Mouse (Mus musculus) c-Kit-negative CD71-positive TER-119-positive erythroid progenitor cells, embryonic 14.5 days (primary cell): ENCODE results near the gene Epha6.

Experiments
- DNase-seq: peaks from one replicate; pipeline ENCODE4 v3.0.0-alpha.2; 2013; ENCODE audit warnings: low read depth, low spot score

Epha6 gene

DNA sequence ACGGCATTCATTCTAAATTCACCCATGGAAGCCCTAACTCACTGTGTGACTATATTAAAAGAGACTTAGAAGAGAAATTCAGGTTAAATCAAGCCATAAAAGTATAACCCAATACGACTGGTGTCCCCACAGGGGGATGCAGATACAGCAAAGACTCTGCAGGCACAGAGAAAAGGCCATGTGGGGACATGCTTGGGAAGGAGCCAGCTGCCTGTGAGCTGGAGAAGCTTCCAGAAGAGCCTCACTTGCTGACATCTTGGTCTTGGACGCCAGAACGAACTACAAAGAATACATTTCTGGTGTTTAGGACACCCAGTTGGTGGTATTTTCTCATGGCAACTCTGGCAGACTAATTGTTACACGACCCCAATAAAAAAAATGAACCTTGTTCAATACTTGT, 920.2 kb downstream of the Epha6 start:
- DNase-seq, result no peak

DNA sequence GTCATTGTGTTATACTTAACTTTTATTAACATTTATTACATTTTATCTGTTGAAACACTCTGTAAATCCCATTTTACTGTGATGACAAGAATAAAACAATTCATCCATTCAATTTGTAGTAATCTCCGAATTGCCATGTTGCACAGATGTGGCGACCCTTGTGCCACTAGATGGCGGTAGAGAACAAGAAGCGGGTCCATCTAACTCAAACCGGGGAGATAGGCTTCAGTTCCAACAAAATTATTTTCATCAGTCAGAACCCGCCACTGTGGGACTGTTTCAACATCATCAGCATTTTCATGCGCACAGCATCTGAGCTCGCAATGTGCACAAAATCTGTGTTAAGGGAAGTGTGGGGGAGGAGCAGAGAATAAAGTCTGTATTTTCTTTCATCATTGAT, 921.9 kb downstream of the Epha6 start:
- DNase-seq, result peak; percentile 0

GRCm38 (mm10) chr16:59682216-59682891, 923.0 kb downstream of the Epha6 start:
- no peak for DNase-seq

- DNase-seq, result no peak
These were observed 938.4 kb downstream of the Epha6 start for GRCm38 (mm10) chr16:59666938-59667337.

DNA sequence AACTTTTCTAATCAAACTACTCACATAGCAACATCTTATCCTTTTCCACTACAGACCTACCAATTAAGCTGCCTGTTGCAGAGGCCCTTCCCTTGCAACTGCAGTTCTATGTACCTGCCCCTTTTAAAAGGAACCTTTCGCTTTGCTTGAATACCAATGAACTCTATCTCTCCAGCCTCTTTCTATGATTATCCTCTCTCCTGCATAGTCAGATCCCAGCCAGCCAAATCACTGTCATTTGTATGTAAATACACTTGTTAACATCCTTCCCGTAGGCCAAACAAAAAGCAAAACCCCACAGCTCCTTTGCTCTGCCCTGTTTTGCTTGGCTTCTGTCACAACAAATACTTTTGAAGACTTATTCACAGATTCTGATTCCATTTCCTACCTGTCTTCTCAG, 961.6 kb downstream of the Epha6 start:
- no peak for DNase-seq

DNA sequence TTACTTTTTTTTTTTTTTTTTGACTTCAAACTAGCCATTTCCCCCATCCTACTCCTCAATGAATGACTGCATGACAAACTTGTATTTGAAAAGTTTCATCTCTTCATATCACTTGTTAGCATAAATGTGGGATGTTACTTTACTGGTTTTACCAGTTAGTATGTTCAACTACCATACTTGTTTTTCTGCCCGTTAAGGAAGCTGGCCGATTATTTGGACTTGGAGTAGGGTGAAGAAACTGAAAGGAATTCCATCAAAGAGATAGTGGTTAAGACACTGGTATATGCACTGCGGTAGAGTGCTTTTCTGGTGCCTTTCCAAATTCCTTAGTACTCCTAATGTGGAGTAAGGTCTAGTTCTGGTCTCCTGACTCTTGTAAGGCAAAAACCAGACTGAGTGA, 965.3 kb downstream of the Epha6 start:
- DNase-seq, result no peak

DNA sequence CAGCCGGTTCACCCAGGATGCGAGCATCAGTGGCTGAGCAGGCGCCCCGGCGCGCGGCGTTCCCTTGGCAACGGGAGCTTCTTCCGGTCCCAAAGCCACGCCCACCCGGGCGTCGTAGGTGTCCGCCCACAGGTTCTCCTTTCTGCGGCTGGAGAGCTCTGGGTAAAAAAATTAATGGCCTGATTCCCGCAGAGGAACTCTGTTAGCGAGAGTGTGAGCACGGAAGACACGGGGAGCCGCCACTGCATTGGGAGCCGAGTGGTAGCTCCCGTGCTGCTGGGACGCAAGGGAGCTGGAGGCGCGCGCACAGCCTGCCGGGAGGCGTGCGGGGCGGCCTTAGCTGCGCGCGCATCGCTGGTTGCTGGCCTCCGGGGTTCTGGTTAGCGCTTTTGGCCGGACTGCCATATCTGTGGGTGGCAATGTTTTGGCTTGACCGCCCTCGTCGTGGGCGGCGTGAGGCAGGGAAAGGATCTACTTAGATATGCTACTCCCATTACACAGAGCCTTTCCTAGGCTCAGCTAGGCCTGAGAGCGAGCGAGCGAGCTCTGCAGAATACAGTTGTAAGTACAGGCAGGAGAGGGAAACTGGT, 966.1 kb downstream of the Epha6 start, which contains the start of gene Arl6:
Gene Arl6, minus strand, starts transcription at position 290 of the 590 bp plus-strand sequence.
- peak; percentile 66 for DNase-seq

- no peak for DNase-seq
These were observed 970.7 kb downstream of the Epha6 start for GRCm38 (mm10) chr16:59634598-59634997.

GRCm38 (mm10) chr16:59621554-59621953, 983.8 kb downstream of the Epha6 start:
- no peak for DNase-seq

- DNase-seq, result no peak
These were observed 988.2 kb downstream of the Epha6 start for GRCm38 (mm10) chr16:59617167-59617566.

GRCm38 (mm10) chr16:59615675-59616074, 989.7 kb downstream of the Epha6 start:
- no peak for DNase-seq

DNA sequence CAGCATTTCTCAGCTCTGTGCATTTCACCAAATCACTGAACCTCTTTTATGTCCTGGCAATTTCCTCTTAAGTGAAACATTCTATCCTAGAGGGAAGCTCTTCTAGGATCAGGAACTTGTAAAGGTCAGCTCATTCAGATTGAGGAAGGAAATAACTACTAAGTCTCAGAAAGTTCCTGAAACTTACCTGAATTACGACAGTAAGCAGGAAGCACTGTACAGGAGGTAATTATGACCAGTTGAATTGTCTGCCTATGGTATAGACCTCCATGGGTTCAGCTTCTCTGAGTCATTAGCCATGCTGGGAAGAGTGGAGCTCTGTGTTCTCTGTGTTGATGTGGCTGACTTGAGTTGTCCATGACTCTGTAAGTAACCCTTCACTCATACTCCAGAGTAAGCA, 994.6 kb downstream of the Epha6 start:
- no peak for DNase-seq

DNA sequence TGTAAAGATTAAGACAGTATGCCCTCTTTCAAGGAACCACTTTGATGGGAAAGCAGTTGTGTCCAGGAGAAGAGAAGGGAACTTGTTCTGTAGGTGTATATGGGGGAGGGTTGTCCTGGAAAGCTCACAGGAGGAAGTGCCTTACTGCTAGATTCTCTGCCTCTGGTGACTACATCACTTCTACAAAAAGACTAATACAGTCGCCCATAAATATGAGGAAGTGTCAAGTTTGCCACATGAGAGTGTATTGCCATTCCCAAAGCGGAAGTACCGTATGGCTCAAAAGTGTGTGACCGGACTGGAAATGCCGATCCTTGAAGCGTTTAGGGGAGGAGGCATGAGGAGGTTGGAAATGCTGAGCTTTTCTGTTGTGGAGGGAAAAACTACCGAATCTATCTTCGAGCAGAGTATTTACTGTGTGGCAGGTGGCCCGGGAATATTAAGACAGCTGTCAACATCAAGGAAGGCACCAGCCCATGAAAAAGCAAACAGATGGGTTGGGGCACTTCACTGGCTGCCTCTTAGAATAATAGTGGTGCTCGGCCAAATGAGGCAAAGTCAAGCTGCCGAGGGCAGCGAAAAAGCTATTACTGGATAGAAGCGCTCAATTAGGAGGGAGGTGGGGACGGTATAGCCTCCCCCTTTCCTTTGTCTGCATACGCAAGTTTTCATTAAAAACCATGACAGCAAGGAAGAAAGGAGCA, 1001.1 kb downstream of the Epha6 start:
- no peak for DNase-seq
